Mouse (Mus musculus) cerebellum, adult 9-10 months (tissue): Measurements from ENCODE around the gene Kazn.

ENCODE experiments used
- DNase-seq: peaks from one replicate; pipeline ENCODE4 v3.0.0; 2022

Kazn gene

GRCm38 (mm10) chr4:142188501-142188900 is 50.7 kb downstream of the Kazn start:
- DNase-seq: no peak

DNA sequence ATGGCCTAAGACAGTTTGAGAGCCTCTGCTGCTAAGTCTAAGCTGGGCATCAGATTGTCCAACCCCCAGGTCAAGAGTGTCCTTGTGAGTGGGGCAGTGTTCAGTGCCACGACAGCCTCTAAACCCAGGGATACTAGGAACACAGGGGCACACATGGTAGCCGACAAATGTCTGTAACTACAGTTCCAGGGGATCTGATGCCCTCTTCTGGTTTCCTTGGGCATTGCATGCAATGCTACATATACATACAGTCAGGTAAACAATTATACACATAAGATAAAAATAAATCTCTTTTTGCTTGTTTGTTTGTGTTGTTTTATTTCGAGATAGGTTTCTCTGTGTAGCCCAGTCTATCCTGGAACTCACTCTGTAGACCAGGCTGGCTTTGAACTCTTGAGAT is 53.0 kb downstream of the Kazn start:
- DNase-seq: no peak

GRCm38 (mm10) chr4:142185533-142185900 is 53.7 kb downstream of the Kazn start:
- DNase-seq: no peak

GRCm38 (mm10) chr4:142184852-142185532 is 54.2 kb downstream of the Kazn start:
- peak; percentile 72 for DNase-seq

DNA sequence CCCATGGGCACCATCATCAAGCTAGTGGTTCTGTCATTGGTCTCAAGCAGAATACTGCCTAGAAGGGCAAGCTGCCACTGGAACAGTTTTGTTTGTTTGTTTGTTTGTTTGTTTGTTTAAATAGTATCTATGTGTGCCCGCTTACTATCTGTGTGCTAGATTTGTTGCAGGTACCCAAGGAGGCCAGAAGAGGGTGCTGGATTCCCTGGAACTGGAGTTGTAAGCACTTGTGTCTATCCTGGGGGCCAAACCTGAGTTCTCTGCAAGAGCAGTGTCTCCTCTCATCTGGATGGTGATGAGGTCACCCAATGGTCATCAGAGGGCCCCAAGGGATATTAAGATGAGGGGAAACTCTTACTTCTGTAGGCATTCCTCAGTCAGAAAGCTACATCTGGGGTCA is 55.6 kb downstream of the Kazn start:
- no peak for DNase-seq

GRCm38 (mm10) chr4:142183015-142183414 is 56.2 kb downstream of the Kazn start:
- no peak for DNase-seq

GRCm38 (mm10) chr4:142181646-142182045 is 57.6 kb downstream of the Kazn start:
- no peak for DNase-seq

- no peak for DNase-seq
These were observed 58.3 kb downstream of the Kazn start for GRCm38 (mm10) chr4:142180874-142181273.

GRCm38 (mm10) chr4:142180289-142180688 is 58.9 kb downstream of the Kazn start:
- DNase-seq: peak; percentile 62

GRCm38 (mm10) chr4:142179531-142179930 is 59.7 kb downstream of the Kazn start:
- no peak for DNase-seq

- no peak for DNase-seq
These were observed 62.5 kb downstream of the Kazn start for GRCm38 (mm10) chr4:142176732-142177131.

- no peak for DNase-seq
These were observed 65.2 kb downstream of the Kazn start for GRCm38 (mm10) chr4:142173981-142174485.

DNA sequence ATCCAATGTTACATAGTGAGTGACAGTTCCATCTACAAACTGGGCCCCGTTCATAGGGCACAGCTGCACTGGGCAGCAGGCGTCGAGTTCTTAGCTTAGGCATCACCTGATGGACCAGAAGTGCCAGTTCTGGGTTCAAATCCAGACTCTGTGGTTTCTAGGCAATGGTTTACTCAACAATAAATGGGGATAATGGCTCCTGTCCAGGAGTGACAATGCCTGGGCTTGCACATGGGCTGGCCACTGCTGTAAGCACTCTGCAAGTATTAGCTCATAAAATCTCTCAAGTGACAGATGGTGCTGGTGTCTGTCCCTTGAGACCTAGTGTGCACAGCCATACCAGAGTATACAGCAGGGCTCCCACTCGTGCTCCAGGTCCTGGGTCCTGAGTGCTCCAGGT is 66.3 kb downstream of the Kazn start:
- DNase-seq: no peak

- DNase-seq: no peak
These were observed 67.3 kb downstream of the Kazn start for GRCm38 (mm10) chr4:142171788-142172497.

DNA sequence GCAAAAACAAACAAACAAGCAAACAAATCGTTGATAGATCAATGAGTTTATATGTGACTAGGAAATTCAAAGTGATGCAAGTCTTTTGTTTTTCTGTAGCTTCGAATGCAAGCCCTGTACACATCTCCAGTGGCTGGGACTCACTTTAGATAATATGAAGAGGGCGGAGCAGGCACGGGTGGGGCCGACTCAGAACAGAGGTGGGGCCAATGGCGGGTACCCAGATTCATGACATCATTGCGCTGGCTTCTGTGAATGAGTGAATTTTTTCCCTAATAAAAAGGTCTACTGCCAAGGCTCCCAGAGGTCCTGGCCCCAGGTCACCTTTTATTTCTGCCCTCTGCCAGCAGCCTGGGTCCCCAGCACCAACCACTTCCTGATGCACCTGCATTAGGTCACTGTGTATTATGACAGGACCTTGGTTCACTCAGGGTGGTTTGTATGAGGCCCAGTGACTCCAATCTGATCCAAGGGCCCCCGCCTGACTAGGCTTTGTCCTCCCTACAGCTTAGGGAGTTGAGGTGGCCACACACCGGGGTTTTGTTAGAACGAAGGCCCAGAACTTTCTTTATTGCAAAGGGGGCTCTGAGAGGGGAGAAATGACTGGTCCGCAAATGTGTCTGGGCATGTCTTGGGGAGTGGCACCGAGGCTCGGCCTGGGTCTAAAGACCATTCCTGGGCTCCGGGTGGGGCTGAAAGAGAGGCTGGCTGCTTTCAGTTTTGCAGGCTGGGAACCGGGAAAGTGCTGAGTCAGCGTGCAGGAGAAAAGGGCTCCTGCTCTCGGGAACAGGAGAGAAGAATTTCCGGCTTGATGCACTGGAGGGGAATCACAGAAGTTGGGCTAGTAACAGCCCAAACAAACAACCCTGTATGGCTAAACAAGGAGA is 68.1 kb downstream of the Kazn start:
- DNase-seq: no peak

- DNase-seq: no peak
These were observed 69.6 kb downstream of the Kazn start for GRCm38 (mm10) chr4:142169636-142170035.

DNA sequence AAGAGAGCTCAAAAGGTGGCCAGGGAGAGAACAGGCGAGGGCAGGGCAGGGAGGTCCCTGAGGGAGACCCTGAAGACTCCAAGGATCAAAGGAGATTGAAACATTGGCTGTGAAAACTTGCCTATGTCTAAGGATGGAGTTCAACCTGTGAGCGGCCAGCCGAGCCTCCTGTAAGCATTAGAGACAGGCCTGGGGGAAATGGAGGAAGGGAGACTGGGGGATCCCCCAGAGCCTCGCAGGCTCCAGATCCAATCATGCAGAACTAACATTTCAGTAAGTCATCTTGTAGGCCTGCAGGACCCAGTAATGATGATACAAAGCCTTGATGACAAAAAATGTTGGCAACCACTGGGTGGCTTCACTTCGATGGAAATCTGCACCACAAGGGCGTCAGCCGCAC is 70.8 kb downstream of the Kazn start:
- no peak for DNase-seq

DNA sequence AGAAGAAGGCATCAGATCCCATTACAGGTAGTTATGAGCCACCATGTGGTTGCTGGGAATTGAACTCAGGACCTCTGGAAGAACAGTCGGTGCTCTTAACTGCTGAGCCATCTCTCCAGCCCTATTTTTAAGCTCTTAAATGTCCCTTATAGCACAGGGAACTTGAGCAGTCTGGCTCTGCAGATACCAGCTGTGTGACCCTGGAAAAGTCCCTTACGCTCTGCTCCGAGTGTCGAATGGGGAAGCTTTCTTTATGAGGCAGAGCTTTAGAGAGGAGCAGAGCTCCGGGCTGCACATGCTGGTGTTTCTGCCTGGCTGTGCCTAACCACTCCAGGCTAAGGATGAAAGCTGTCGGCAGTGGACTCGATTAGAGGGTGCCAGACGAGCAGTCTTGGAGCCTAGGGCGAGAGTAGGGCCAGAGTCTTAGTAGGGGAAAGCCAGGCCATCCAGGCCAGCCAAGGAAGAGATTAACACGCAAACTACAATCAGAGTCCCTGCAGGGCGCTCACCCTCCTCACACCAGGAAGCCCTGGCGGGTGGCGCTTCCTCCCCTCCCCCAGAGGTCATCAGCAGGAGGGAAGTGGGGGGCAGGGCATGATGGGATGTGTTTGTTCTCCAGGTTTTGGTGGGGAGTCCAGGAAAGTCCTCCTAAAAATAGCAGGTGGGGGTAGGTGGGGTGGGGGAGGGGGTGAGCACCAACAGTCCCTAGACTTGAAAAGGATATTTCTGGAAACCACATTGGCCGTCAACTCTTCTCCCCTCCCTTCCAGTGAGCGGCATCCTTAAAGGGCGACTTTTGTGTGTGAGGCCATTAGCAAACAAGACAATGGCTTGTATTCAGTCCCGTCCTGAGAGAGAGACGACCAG is 73.1 kb downstream of the Kazn start:
- no peak for DNase-seq

DNA sequence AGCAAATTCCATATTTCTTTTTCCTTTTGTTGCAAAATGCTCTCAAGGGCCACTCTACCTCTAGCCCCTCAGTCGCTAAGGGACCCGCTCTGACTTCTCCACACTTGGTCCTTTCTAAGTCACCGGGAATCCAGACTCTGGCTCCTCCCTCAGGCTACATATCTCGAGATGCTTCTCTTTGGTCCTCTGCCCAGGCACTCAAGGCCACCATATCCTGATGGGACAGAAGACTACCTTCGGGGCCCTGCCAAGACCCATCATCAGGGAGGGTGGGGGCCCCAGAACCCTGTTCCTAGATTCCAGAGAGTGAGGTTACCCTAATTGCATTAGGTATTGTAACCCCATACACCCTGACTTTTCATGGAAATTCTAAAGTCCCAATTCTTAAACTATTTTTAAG is 73.8 kb downstream of the Kazn start:
- no peak for DNase-seq

DNA sequence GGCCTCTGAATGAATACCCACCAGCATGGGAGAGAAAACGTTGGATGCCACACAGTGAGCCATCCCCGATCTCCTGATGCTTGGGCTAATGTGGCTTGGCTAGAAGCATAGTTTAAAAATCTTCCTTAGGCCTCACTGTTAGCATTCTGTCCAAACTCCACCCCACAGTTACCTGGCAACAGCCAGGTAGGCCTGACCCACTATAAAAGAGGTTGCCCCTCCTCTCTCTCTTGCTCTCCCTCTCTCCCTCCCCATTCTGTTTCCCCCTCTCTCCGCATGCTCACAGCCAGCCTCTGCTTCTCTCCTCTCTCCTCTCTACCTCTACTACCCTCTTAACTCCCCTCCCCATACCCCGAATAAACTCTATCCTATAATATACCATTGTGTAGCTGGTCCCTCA is 74.8 kb downstream of the Kazn start:
- no peak for DNase-seq

DNA sequence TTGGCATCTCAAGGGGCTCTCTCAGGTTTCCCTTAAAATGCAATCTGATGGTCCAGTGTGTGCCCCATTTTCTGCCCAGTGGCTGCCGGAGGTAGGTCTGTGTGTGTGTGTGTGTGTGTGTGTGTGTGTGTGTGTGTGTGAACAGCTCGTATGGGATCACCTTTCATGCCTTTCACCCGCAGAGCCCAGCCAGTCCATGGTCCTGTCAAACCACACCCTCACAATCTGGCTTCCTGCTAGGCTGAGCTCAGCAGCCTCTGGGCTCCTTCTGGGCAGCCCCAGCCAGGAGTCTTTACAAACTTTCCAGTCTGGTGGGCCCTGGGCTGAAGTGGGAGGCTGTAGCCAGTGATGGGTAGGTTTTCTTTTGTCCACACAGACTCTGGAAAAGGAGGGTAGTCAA is 75.3 kb downstream of the Kazn start:
- no peak for DNase-seq

DNA sequence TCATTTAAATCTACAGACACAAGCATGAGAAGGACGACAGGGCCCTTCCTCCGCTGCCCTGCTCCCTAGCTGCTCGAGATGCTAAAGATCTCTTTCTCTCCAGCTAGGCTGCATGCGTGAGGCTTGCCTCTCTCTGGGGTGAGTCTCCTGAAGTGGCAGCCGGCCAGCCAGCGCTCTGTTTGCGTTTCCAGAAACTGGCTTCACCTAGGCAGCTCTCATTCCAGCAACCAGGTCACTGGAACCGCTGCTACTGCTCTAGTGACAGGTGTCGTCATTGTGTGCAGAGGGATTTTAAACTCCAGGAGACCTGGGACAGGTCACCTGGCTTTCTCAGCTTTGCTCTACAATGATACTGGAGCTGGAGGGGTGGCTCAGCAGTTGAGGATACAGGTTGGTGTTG is 76.5 kb downstream of the Kazn start:
- no peak for DNase-seq

DNA sequence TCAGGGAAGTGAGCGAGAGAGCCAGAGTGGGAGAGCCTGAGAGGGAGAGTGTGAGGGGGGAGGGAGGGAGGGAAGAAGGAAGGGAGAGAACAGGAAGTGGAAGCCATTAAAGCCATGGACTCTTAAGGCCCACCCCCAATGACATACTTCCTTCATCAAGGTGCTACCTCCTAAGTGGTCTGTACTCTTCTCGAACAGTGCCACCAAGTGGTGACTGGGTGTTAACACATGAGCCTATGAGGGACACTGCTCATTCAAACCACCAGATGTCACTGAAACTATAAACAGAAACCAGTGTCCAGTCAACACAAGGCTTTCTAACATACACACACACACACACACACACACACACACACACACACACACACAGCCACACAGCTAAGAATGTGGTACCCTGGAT is 77.1 kb downstream of the Kazn start:
- DNase-seq: no peak
